Mouse (Mus musculus): ENCODE data around the gene Pcp4.

DNA sequence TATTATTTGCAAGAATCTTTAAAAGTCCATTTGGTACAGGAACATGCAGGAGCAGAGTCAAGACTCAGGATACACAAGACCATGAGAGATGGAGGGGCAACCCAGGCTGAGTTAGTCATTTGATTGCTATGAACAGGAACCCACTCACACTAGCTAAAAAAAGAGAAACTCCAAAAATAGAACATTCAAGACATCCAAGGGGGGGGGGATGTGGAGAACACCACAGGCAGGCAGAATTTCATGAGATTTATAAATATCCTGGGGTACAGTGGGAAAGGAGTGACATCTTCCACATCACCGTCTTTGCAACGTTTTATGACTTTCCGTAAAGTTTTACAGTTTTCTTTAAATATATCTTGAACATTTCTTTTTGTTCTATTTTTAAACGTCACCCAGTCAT lies 61.1 kb downstream of the Pcp4 start:
- TF ChIP-seq CTCF (IDR thresholded peaks at IDR 0.05; ENCODE audit: control insufficient read depth, insufficient read depth, low read length) (no peak), POLR2A (IDR thresholded peaks at IDR 0.05; ENCODE audit: borderline replicate concordance, control insufficient read depth, low read depth, low read length) (no peak)
